Mouse (Mus musculus) liver, adult (tissue): Measurements from ENCODE around the gene Pou2f3.

Source experiments
- GATA4 ChIP-seq: IDR thresholded peaks from 2 replicates; pipeline ENCODE4 v1.6.1; 2014; ENCODE audit warnings: mild to moderate bottlenecking, low read length; ENCODE audit not compliant: insufficient replicate concordance

Pou2f3 gene

DNA sequence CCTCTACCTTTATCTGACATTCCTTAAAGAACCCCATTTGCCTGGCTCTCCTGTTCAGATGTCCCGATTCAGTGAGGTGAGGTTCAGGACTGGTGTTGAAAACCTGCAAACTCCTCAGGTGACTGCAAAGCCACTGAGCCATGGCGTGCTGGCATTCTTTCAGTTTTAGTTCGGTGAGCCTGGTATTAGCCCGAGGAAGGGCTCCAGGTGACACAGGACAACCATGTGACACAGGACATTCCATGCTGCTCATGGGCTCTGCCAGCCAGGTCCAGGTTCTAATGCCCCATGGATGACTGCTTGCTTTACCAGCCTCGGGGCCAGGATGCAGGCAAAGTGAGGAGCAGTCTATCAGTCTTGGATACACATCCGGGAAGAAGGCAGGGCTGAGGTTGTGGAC, 25.2 kb upstream of the Pou2f3 start:
- no peak for TF ChIP-seq GATA4

GRCm38 (mm10) chr9:43234496-43234895, 24.3 kb upstream of the Pou2f3 start:
- no peak for TF ChIP-seq GATA4

DNA sequence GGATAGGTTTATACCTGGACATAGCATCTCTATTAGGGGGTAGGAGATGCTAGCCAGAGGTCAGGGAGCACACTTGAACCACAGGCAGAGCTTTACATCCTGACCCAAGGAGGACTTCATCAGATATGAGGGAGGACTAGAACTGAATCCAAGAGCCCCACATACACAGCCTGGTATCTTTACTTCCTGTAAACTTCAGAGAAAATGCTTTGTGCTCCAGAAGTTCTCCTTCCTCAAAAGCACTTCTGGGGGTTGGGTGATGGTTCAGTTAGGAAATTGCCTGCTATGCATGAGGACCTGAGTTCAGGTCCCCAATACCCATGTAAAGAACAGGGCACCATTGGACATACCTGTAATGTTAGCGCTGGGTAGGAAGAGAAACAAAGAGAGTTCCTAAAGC, 23.3 kb upstream of the Pou2f3 start:
- TF ChIP-seq GATA4: no peak

DNA sequence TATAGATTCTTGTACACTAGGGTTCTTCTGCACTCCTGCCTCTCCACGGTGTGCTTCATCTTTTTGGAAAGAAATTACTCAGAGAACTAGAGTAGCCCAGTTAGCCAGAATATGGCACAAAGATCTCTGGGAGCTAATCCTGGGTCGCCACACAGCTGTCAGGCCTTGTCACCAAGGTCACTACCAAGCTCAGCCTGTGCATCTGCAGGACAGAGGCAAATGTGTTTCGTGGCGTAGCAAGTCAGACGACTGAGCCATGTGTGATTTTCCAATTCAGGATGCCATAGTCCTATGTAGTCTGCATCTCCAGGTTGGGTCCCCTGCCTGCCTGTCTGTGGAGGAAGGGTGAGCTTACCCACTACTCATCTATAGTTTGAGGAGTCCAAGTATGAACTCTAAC, 22.9 kb upstream of the Pou2f3 start:
- no peak for TF ChIP-seq GATA4

GRCm38 (mm10) chr9:43232286-43232685, 22.1 kb upstream of the Pou2f3 start:
- TF ChIP-seq GATA4: no peak

- no peak for TF ChIP-seq GATA4
These were observed 21.6 kb upstream of the Pou2f3 start for GRCm38 (mm10) chr9:43231805-43232204.

GRCm38 (mm10) chr9:43230886-43231285, 20.7 kb upstream of the Pou2f3 start:
- TF ChIP-seq GATA4: no peak

- no peak for TF ChIP-seq GATA4
These were observed 19.8 kb upstream of the Pou2f3 start for GRCm38 (mm10) chr9:43229962-43230361.

GRCm38 (mm10) chr9:43229398-43229895, 19.3 kb upstream of the Pou2f3 start:
- TF ChIP-seq GATA4: no peak

DNA sequence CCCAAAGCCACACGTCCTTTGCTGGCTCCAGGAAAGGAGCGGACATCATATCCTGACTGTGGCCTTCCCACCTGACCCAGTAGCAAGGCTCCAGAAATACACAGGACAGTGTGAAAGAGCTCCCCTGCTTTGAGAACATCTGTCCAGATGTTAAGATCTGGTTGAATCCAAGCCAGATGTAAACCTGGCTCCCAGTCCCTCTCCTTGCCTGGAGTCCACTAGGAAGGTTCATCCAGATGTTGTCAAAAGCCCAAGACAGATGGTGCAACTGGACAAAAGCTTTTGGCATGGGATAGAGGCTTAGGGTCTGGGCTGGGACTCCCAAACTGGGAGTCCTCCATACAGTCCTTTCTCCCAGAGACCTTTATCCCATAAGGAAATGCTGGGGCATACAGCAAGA, 18.6 kb upstream of the Pou2f3 start:
- TF ChIP-seq GATA4: no peak

DNA sequence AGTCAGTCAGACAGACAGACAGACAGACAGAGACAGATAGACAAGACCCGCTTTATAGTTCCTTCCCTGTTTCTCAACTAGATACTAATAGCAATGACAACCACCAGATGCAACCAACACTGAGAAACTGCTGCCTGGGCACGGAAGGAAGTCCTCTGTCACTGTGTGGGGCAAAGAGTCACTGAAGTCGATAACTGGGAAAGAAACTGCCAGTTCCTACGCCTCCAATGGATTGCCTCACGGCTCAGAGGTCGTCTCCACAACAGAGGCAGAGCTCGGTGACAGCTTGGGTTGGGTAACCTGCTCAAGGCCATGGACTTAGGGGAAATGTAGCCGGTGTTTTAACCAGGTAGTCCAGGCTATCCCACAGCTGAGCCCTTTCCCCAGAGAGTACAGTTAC, 17.5 kb upstream of the Pou2f3 start:
- no peak for TF ChIP-seq GATA4

DNA sequence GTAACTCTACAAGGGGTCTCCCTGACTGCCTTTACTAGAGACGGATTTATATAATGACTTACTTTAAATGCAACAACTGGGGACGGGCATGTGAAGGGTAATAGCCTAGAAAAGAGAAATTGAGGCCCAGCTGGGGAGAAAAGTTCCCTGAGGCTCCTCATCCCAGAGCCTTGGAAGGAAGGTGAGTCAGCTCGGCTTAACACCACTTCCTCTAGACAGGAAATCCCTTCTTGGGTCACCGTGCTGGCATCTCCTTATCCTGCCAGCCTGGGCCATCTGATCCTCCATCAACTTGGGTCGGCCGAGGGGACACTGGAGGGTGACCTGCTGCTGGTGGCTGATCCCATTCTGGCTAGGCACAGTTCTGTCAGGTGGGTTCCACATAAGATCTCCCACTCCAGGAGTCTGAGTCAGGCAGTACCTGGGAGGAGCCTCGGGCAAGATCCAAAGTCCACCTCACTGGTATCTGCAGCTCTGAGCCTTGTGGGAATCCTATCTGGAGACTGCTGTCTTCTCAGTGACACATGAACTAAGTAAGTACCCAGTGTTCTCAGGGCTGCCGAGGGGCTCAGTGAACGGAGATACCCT, 16.5 kb upstream of the Pou2f3 start:
- TF ChIP-seq GATA4: peak; percentile 8; the same call in 1 of the 2 replicates

DNA sequence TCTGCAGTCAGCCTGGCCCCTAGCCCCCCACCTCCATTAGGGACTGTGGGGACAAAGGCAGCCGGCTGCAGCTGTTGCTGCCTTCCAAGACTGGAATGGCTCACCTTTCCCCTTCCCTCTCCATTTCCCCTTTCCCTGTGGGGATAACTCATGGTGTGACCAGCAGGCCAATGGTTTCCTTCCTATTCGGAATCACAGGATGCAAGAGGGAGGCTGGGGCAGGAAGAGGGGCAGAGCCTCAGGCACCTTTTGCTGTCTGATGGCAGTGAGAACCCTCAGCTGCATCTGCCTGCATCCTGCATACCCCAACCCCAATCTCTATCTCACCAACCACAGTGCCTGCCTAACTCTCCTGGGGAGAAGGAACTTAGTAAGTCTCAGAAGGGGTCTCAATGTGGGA, 15.3 kb upstream of the Pou2f3 start:
- TF ChIP-seq GATA4: no peak

DNA sequence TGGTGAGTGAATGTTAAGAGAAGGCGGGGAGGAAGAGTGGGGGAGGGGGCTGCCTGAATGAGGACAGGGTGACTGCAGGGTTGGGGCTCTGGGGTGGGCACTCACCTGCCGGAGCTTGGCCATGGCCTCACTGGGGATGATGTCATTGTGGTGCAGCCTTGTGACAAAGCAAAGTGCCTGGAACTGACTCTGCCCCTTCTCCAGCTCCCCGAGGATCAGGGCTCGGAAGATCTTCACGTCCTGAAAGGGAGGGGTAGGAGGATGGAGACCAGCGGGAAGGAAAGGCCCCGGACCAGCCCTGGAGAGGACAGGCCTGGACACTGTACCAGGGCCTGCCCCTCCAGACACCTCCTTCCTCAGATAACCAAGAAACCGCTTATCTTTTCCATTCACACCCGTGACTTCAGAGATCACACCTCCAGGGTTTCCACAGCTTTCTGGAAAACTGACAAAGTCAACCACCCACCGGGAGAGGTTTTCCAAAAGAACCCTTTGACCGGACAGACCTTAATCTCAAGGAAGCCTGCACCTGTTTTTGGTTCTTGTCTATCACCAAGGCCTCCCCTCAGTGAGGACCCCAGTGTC, 14.7 kb upstream of the Pou2f3 start:
- TF ChIP-seq GATA4: no peak

DNA sequence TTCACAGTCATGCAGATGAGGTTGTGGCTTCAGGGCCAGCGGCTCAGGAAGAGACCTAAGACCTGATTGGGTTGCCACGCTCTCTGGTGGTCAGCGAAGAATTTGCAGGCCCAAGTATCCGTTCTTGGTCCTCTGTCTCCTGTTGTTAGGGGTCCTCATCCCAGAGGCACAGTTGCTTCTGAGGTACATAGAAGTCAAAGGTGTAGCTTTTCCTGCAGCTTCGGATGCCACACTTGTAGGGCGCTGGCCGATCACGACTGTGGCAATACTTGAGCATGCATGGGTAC, 12.2 kb upstream of the Pou2f3 start:
- no peak for TF ChIP-seq GATA4

GRCm38 (mm10) chr9:43221643-43222428, 11.7 kb upstream of the Pou2f3 start:
- TF ChIP-seq GATA4: no peak
